Mouse (Mus musculus): Measurements from ENCODE around the gene Zdhhc19.

- TF ChIP-seq POLR2A (IDR thresholded peaks at IDR 0.05; ENCODE audit: insufficient read depth, low read depth, low read length) = no peak
- TF ChIP-seq CTCF (IDR thresholded peaks at IDR 0.05) = no peak
Observed at GRCm38 (mm10) chr16:32520372-32520748, 24.3 kb downstream of the Zdhhc19 start.
